21 mouse cellular contexts compared by ENCODE assay signal in genomic region chr14:11772736-11773135, GRCm38 (mm10).
DNase-seq lines count a peak whose midpoint lies in the region; ATAC-seq and TF ChIP-seq lines count a peak whose summit lies in the region.
"Had no signal": no experiment of that assay in that cellular context is flagged by ENCODE, and none has a peak within 500 bp of the region (broad histone marks: within the 10 kb centered on the region; RNA-seq: fewer than 3 reads in every experiment).

No protein-coding gene starts in this region.

- TF ChIP-seq POLR2A in kidney, adult 2 months (IDR thresholded peaks at IDR 0.05; ENCODE audit: low read depth, low read length), result no peak
- no peak for TF ChIP-seq POLR2A in liver, adult 2 months (IDR thresholded peaks at IDR 0.05; ENCODE audit: extremely low read depth, insufficient read depth, low read length)

- no peak overlapping the region for H3K27ac ChIP-seq in kidney, adult 2 months (ENCODE audit: insufficient read depth, low read depth, low read length)
- no peak overlapping the region for H3K27ac ChIP-seq in kidney, embryonic 15.5 days
- H3K27ac ChIP-seq in liver, adult 2 months (replicated peaks; ENCODE audit: insufficient read depth, low read depth, low read length), result 0 out of 2 replicates have a peak overlapping the region, but pooled peaks have one; percentile 12

- no peaks in the 10 kb centered on the region for H3K27me3 ChIP-seq in kidney, adult 2 months (replicated peaks; ENCODE audit: control insufficient read depth, insufficient read depth, low read length)
- H3K27me3 ChIP-seq in kidney, embryonic 15.5 days, result no peaks in the 10 kb centered on the region
- no peaks in the 10 kb centered on the region for H3K27me3 ChIP-seq in liver, adult 2 months (ENCODE audit: control insufficient read depth, insufficient read depth, low read length)
- H3K27me3 ChIP-seq: CH12.LX, Patski had no signal

- DNase-seq in kidney, adult 2 months, result peak; percentile 60
- no peak for DNase-seq in kidney, postnatal 14 days
- DNase-seq in kidney, adult 9 months, result peak; percentile 39
- peak; percentile 69 for DNase-seq in liver, adult 2 months (ENCODE audit: extremely low read depth, low read depth, low spot score)
- no peak for DNase-seq in liver
- DNase-seq: adrenal gland, adult 2 months; adrenal gland, adult 8-10 months; adrenal gland, postnatal 10 days; adrenal gland, postnatal 14 days; adrenal gland, postnatal 25 days; adrenal gland, postnatal 36 days; B cell, adult 2 months; cerebellum, adult 11 months; cerebellum, adult 11-12 months; cerebellum, adult 18-20 months had no signal

- no peak for ATAC-seq in kidney, embryonic 15.5 days (replicated peaks; ENCODE audit: low FRiP score)
- ATAC-seq: activated CD4-positive, CD25-positive, alpha-beta regulatory T cell, adult 4 months; CD4-positive, CD25-positive, alpha-beta regulatory T cell, adult 4 months; Patski had no signal

- no peak overlapping the region for H3K9ac ChIP-seq in kidney, embryonic 15.5 days
- no peak overlapping the region for H3K9ac ChIP-seq in liver, adult 2 months (ENCODE audit: low read depth, low read length)

- 57% methylated on average over 5 of the region's 5 CpGs for WGBS in kidney, adult 2 months
- 56% methylated on average over 5 of the region's 5 CpGs for WGBS in kidney, embryonic 15.5 days
- 33% methylated on average over 5 of the region's 5 CpGs for WGBS in liver, adult 2 months

- H3K9me3 ChIP-seq in kidney, embryonic 15.5 days (replicated peaks), result no peaks in the 10 kb centered on the region

- peaks cover 16% of the 10 kb centered on the region; the same call in 1 of the 2 replicates for H3K4me1 ChIP-seq in kidney, adult 2 months (ENCODE audit: control insufficient read depth, insufficient read depth, low read length)
- H3K4me1 ChIP-seq in kidney, embryonic 15.5 days, result peaks cover 32% of the 10 kb centered on the region
- H3K4me1 ChIP-seq in liver, adult 2 months (ENCODE audit: control insufficient read depth, insufficient read depth, low read length), result peaks cover 13% of the 10 kb centered on the region

- H3K4me3 ChIP-seq in kidney, adult 2 months (ENCODE audit: insufficient read depth, low read depth, low read length), result no peak overlapping the region
- H3K4me3 ChIP-seq in kidney, embryonic 15.5 days (replicated peaks), result no peak overlapping the region
- H3K4me3 ChIP-seq in liver, adult 2 months (ENCODE audit: insufficient read depth, low read depth, low read length), result no peak overlapping the region

- no peaks in the 10 kb centered on the region for H3K36me3 ChIP-seq in kidney, adult 2 months (ENCODE audit: control insufficient read depth, insufficient read depth, low read length)
- H3K36me3 ChIP-seq in kidney, embryonic 15.5 days, result no peaks in the 10 kb centered on the region
- H3K36me3 ChIP-seq in liver, adult 2 months (ENCODE audit: control insufficient read depth, insufficient read depth, low read length), result no peaks in the 10 kb centered on the region
- H3K36me3 ChIP-seq: G1E had no signal

- H3K79me2 ChIP-seq in liver, adult 2 months (ENCODE audit: control insufficient read depth, insufficient read depth, low read length), result peaks cover 12% of the 10 kb centered on the region; the same call in 1 of the 2 replicates

- no peak overlapping the region for H3K4me2 ChIP-seq in kidney, embryonic 15.5 days

- no peak for TF ChIP-seq CTCF in kidney, adult 2 months (conservative IDR thresholded peaks at IDR 0.05; ENCODE audit: insufficient read depth, insufficient read length, low read depth, low read length)
- TF ChIP-seq CTCF in liver, adult 2 months (IDR thresholded peaks at IDR 0.05; ENCODE audit: low read depth, low read length), result no peak

Comparison
In these comparisons a context has a peak if more than half of its experiments do, and no peak if none do; other contexts are left out.
1. DNase-seq: peak in kidney, adult 2 months (single experiment), kidney, adult 9 months (single experiment) and liver, adult 2 months (single experiment); none in kidney, postnatal 14 days (single experiment) and liver (single experiment).